Mouse (Mus musculus) layer of hippocampus, adult 18-20 months (tissue): ENCODE measurements around the gene Slc5a10. TPM values are rescaled to one million over a fixed set of nuclear protein-coding genes. Genes with fewer than 3 reads are reported as not detected.
"Not testable (repeated sequence)": the region's sequence is repeated elsewhere in the genome, so short reads cannot be mapped to it uniquely, and the experiment has no call there.

ENCODE experiments used
- DNase-seq, 2 experiments: peaks; one replicate each; pipeline ENCODE4 v3.0.0; 2022; ENCODE audit warnings: low spot score in 2 of 2
- total RNA-seq, 2 experiments: library from RNA; stranded (reverse); gene quantifications; 2 replicates each; pipeline ENCODE4 v1.2.3; 2021

Gene Slc5a10
- total RNA-seq, 2 experiments from 2014 or later, result 0.36 to 0.37 TPM

DNA sequence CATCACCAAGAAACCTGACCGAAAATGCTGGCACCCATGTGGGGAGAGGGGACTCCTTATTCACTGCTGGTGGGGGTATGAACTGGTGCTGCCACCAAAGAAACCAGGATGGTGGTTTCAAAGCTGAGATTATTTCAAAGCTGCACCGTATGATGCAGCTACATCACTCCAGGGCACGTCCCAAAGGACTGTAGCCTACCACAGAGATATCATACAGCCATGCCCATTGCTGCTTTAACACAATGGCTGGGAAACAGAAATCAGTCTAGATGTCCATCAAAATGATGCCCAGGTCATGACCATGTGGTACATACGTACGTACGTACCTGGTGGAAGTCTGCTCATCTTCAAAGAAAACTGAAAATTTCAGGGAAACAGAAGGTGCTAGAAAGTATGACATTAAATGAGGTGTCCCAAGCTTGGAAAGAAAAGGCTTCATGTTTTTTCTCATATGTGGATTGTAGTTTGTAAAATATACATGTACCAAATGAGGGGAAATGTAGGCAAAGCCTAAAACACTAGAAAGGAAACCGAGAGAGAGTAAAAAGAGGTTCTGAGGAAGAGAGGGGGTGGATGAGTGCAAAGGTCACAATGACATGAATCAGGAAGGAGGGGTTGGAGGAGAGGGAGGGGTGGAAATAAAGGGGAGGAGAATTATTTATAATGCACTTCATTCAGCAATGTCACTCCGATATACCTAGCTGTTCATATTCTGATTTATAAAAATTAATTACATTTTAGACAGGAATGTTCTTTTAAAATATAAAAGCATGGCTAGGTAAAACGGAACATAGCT lies 70.0 kb downstream of the Slc5a10 start:
- DNase-seq, result no peak

DNA sequence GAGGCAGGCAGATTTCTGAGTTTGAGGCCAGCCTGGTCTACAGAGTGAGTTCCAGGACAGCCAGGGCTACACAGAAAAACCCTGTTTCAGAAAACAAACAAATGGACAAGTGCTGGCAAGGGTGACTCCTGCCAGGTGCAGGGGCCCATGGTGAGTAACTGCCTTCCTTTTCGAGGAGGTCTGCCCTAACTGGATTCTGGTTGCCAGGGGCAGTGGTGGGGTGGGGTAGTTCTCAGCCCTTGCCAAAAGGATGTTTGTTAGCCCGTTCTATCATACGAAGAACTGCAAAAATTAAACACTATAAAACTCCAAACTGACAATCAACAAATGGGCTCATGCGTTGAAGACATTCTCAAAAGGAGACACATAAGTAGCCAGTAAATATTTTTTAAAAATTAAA lies 71.0 kb downstream of the Slc5a10 start:
- DNase-seq, result no peak

DNA sequence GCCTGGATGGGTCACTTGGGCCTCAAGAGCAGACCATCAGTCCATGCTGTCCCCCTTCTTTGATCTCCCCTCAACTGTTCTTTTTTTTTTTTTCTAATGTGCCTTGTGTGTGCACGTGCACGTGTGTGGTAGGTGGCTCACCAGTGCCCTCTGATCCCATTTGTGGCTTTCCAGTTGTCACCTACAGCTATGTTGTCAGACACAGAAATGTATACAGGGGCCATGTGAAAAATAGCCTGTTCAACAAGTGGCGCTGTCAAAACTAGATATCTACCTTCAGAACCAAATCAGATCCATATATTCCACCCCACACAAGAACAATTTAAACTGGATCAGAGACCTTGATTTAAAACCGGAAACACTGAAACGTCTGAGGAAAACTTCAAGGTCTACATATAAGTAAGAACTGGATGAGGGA lies 71.5 kb downstream of the Slc5a10 start:
- no peak for DNase-seq

DNA sequence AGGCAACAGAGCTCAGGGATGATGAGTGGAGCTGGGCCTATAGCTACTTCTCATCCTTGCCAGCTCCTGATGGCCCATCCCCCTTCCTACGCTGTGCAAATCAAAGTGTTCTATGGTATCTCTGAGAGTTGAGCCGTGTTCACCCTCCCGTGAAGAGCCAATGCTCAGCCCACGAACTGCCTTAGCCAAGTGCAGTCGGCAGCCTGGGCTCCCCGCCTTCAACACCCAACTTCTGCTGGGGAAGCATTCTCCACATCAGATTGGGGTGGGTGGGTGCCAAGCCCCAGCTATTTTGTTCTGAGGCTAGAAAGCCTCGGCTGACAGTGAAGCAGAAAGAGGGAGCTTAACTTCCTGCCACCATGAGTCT lies 71.9 kb downstream of the Slc5a10 start:
- peak; percentile 63 to 82 for DNase-seq

DNA sequence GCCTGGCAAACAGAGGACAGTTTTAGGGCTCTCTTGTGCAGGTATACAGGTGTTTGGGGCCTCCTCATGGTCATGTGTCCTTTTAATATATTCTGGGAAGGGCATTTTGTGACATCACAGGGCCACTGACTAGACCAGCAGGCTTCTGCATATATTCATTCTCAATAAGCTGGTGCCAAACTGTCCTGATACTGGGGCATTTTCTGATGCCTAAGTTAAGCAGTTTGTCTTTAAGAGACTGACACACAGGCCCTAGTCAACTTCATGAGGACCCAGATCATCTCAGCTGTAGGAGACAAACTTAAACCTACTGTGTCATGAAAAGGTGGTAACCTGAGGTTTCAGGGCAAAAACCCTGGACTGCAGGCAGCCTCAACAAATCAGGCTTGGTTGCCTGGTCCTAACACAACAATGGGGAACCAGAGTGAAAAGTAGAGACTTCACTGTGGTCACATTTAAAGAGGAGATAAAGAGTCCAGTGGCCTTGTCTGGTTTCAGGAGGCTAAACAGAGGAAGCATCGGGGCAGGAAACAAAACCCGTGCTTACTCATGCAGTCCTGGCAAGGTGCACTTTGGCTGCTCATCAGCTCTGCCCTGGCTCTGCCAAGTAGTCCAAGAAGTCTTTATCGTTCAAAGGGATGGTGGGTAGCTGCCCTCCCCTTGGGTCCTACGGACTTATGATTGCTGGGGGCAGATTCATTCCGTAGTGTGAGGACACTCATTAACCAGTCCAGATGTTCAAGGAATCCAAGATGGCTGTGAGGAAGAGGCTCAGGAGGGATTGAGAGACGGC lies 72.5 kb downstream of the Slc5a10 start:
- DNase-seq, result no peak

DNA sequence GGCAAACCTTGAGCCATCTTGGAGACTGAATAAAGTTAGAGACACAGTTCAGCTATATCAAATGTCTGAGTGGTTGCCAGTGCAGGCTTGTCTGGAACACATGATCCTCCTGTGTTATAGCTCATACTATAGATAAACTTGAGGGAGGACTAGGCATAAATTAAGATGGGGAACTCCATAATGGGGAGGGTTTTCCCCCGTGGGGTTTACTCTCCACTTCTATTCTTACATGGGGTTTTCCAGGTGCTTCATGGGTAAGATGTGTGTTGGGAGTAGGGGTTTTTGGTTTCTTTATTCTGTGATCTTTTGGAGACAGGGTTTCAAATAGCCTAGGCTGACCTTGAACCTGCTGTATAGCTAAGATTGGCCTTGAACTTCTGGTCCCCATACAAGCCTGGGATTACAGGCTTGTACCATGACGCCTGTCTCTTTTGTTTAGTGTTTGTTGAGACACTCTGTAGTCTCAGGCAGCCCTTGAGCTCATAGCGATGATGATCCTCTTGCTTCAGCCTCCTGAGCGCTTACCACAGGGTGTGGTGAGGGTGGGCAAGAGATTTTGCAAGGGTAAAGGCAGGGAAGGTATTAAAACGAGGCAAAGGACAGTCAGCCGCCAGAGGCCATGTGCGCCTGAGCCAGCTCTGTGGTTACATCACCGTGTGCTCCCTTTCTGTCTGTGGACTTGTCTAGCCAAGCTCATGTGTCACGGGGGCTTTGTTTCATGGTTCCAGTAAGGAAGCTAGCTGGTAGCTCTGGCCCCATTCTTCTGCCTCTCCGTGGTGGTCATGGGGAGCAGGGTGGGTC lies 73.3 kb downstream of the Slc5a10 start:
- no peak for DNase-seq

DNA sequence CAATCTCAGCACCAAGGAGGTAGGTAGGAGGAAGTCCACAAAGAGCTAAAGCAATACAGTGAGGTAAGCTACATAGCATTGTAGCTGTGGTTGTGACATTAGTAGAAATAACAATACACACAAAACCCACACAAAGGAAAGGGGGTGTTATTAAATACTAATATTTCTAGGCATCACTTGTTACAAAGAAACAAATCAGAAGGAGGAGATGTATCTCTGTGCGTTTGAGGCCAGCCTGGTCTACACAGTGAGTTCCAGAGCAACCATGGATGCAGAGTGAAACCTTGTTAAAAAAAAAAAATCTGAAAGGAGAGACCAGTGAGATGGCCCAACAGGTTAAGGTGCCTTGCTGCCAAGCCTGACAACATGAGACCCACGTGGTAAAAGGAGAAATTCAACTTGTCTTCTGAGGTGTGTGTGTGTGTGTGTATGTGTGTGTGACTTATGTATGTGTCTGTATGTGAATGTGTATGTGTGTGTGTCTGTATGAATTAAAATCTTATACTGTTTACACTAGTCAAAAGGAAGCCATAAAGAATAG lies 74.1 kb downstream of the Slc5a10 start:
- DNase-seq, result no peak

DNA sequence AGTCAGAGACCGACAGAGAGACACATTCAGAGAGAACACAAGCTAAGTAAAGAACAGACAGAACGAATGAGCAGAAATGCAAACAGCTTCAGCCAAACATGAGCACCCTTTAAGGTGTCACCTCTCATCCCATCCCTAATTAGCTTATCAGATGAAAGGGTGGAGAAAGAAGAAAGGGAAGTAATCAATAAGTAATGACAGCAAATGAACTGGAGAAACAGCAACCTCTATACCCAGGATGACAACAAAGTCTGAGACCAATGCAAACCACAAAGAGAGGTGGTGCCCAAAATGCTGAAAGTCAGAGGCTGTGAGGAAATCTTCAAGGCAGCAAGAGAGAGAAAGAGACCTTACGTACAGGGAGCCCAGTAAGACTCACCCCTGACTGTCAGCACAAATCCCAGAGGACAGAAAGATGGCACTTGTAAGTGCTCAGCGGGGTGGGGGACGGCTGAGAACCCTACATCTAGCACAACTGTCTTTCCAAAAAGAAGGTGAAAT lies 75.2 kb downstream of the Slc5a10 start:
- DNase-seq, result no peak

DNA sequence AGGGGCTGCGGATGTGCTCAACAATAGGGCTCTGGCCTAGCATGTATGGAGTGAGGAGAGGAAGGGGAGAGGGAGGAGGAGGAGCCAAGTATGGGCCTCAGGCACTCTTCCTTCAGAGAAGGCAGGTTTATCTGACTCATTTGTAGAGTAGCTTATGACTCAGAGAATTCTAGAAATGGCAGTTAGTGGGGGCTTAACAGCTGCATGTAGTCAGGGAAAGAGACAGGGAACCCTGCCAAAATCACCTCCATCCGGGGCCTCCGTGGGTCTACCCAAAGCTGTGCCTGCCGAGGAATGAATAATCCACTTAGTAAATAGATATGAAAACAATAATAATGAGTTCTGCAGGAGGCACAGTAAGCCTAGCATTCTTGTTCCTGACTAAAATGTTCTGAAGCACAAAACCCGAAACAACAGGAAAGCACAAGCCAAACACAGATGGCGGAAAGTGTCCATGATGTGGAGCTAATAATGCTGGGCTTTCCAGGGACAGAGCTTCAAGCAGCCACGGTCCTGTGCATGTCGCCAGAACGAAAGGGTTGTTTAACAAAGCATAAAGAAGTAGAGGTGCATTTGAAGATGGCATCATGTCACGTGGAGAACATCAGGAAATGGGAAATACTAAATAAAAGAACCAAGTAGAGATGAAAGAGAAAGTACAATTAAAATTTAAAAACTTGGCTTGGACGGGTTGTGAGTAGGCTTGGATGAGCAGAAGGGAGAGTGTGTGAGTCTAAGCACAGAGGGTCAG lies 75.9 kb downstream of the Slc5a10 start:
- peak; percentile 77 to 89 for DNase-seq

DNA sequence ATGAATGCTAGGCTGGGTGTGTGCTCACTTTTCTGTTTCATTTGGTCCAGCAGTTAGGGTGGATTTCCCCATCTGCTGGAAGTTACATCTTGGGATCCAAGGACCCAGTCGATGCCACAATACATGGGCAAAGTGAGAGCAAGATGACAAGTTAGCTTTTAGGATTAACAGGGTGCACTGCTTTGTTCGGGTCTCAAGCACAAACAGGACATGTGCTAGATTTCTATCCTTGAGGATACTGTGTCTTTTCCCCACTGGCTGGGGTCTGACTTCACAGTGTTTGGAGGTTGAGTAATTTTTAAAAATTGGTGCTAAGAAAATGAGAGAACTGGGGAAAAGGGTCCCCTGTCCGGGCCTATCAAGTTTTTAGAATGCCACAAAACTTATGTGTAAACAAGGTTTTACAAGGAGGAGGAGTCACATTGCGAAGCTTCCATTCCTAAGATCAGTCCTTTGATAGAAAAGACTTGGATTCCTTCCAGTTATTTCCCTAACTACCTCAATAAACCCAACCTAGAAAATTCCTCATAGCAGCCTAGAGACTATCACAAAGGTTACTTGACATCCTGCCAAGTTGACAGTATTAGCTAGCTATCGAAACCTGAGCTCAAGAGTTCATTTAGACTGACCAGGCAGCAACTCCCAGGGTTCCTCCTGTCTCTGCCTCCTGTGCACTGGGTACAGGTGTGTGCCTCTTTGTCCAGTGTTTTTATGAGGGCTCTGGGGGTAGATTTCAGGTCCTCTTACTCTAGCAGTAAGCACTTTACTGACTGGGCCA lies 77.3 kb downstream of the Slc5a10 start:
- DNase-seq, result no peak

DNA sequence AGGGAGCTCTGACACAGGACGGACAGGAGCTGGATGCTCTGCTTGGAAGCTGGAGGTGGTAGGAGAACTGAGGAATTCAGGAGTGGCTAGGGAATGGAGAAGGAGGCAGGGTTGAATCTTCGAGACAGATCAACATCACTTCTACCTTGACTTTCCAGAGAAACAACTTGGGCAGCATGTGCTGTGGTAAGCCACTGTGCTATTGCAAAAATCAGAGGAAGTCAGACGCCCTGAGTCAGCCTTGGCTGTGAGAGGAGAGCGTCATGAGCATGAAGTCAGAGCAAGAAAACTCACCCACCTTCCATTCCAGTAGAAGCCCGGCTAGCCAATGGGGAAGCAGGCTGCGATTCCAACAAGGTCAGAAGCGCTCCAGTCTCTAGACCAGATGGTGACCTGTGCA lies 78.5 kb downstream of the Slc5a10 start:
- DNase-seq, result no peak

DNA sequence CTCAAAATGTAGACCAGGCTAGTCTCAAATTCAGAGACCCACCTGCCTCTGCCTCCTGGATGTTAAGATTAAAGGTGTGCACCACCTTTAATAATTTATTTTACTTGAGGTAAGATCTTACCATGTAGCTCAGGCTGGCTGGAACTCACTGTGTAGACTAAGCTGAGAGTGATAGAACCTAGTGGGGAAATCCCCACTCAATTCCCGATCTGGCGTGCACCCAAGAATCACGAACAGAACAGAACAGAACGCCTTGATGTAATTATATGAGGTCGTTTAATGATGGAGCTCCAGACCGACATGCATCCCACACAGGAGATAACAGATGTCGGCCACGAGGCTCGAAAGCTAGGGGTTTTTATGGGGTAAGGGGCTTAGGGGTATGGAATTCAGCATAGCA lies 80.0 kb downstream of the Slc5a10 start:
- DNase-seq, result peak in 1 of 2 experiments; percentile 59

DNA sequence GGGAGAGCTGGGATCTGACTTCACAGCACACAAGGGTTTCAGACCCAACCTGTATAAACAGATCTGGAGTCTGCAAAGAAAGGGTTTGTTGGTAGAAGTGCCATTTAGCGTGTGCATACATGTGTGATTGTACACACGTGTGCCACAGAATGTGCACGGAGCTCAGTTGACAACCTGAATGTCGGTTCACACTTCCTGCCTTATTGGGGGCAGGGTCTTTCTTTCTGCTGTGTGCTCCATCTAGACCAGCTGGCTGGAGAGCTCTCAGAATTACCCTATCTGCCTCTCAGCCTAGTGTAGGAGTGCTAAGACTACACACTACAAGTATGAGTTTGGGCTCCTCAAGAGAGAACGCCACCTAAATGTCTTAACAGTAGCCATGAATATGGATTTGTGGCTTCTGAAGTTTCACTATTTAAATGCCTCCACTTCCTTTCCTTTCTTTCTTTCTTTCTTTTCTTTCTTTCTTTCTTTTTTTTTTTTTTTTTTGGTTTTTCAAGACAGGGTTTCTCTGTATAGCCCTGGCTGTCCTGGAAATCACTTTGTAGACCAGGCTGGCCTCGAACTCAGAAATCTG lies 80.9 kb downstream of the Slc5a10 start:
- DNase-seq, result no peak

DNA sequence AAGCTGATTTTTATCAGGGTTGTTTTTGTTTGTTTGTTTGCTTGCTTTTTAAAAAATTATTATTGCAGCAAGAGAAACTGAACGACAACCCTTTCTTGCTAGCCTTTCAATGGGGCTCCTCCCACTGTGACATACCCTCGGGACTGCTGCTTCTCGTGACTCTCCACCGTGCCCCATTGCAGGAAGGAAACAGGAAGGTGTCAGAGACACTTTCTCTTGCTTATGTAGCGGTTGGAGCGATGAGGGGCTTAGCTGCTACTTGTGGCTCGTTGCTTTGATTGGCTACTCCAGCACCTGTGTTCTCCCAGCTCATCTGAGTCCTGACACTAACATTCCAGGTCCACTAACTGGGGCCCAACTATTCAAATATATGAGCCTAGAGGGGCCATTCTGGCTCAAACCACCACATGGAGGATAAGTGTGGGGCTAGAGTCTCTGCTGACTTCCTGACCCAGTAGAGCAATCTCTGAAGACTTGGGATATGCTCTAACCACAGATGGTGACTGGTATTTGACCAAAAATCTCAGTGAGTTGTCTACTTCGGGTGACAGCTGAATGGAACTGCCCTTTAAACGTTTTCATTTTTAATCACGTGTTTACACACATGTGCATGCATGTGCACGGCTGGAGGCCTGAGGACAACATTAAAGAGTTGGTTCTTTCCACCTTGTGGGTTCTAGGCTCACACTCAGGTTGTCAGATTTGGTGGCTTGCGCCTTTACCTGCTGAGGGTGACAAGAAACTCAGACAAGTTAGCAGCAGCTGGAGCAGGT lies 81.7 kb downstream of the Slc5a10 start:
- DNase-seq, result no peak

DNA sequence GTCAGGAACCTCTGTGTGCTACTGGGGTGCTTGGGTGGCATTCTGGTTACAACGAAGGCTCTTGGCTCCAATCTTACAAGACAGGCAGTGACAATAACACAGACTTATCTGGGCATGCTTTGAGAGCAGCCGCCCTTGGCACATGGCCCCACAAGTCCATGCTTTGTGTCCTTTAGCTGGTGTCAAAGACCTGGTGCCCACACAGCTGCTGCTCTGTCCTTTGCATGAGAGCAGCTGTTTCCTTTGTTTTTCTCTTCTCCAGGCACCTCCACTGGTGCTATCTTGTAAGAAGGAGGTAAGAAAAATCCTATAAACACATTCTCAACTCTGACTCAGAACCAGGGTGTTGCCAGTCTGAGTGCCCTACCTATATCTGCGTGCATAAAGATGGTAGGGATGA lies 82.8 kb downstream of the Slc5a10 start:
- no peak for DNase-seq

DNA sequence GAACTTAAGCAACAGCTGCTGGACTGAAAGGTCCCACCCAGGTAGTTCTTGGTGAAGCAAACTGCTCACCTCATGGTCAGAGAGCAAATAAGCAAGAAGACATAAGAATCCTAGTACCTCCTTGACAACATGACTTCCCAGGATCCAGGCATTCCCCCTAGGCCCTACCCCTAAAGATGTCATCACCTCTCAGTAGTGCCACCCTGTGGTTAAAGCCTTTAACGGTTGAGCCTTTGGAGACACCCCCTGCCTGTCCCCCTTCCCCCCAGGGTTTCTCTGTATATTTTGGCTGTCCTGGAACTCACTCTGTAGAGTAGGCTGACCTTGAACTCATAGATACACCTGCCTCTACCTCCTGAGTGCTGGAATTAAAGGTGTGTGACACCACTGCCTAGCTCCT lies 83.2 kb downstream of the Slc5a10 start:
- DNase-seq, result no peak

DNA sequence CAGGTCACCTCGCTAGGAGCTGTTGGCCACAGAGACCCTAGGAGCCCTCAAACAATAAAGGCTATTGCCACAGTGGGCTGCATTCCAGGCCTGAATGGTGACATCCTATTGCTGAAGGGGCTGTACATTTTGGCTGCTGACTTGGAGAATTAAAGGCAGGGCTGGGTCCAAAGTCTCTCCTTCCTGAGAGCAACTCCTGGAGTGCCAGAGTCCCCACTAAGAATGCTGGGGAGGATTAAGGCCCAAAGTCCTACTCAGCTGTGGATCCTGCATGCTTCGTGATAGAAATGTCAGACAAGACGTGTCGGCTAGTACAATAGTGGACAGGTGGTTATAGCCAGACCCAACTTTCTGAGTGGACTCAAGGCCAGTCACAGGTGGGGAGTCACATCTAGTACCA lies 84.3 kb downstream of the Slc5a10 start:
- not testable (repeated sequence) for DNase-seq

DNA sequence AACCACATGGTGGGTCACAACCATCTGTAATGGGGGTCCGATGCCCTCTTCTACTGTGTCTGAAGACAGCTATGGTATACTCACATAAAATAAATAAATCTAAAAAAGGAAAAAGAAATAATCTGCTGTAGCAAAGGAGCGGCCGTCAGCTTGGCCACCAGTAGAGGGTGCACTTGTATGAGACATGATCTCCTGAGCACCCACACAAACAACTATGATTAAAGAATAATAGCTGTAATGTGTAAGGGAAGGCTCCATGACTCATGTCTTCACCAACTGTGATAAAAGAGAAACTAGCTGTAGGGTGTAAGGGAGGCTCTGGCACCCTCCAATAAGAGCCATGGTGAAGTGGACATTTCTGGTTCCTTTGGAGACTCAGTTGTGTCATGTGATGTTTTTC lies 91.0 kb downstream of the Slc5a10 start:
- no peak for DNase-seq

DNA sequence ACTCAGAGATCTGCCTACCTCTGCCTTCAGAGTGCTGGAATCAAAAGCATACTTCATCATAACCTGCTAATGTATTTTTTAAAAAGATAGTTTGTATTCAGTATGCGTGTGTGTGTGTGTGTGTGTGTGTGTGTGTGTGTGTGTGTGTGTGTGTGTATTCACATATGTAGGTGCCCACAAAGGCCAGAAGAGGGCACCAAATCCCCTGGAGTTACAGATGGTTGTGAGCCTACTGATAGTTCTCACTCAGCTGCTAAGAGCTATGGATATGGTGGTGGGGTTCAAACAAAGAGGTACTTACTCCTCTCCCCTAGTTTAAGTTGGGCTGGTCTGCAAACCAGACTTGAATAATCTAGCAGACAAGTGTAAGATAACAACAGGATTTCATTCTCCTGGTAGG lies 94.1 kb downstream of the Slc5a10 start:
- no peak for DNase-seq
